Mouse (Mus musculus) embryonic facial prominence, embryonic 14.5 days (tissue): ENCODE measurements around the gene Bclaf3. TPM values are rescaled to one million over a fixed set of nuclear protein-coding genes. Genes with fewer than 3 reads are reported as not detected.
A peak's percentile ranks its signal among the peaks of the same experiment; 100 is the strongest.

Experiments
- ATAC-seq: fragments of 200-750 bp; cut with Nextera tagmentation; 2 replicates; pipeline ENCODE4 v1.8.0; 2017; ENCODE audit warnings: low read depth, moderate number of reproducible peaks, moderate TSS enrichment
- DNase-seq: peaks from one replicate; pipeline ENCODE4 v3.0.0-alpha.2; 2015; ENCODE audit warnings: low spot score
- H3K27ac ChIP-seq: fragments of 300-500 bp; sonication (generic); replicated peaks from 2 replicates; pipeline ENCODE4 v1.5.1; 2014; ENCODE audit warnings: low read depth, mild to moderate bottlenecking, low read length, moderate library complexity
- H3K27me3 ChIP-seq: fragments of 300-500 bp; sonication (generic); replicated peaks from 2 replicates; pipeline ENCODE4 v1.6.1; 2014; ENCODE audit warnings: low read length; ENCODE audit not compliant: control insufficient read depth, insufficient read depth
- H3K36me3 ChIP-seq: fragments of 300-500 bp; sonication (generic); 2 replicates; pipeline ENCODE4 v1.6.1; 2014; ENCODE audit warnings: low read length, mixed read lengths; ENCODE audit not compliant: control insufficient read depth, insufficient read depth
- H3K4me1 ChIP-seq: fragments of 300-500 bp; sonication (generic); 2 replicates; pipeline ENCODE4 v1.6.1; 2014; ENCODE audit warnings: antibody characterized with exemption, low read length; ENCODE audit not compliant: control insufficient read depth, insufficient read depth
- H3K4me2 ChIP-seq: fragments of 300-500 bp; sonication (generic); 2 replicates; pipeline ENCODE4 v1.6.1; 2014; ENCODE audit warnings: low read depth, mild to moderate bottlenecking, low read length, moderate library complexity, mixed read lengths
- H3K4me3 ChIP-seq: fragments of 300-500 bp; sonication (generic); 2 replicates; pipeline ENCODE4 v1.5.1; 2014; ENCODE audit warnings: low read depth, mild to moderate bottlenecking, low read length
- H3K9ac ChIP-seq: fragments of 300-500 bp; sonication (generic); 2 replicates; pipeline ENCODE4 v1.6.1; 2014; ENCODE audit warnings: low read depth, mild to moderate bottlenecking, low read length, moderate library complexity, mixed read lengths
- H3K9me3 ChIP-seq: fragments of 300-500 bp; sonication (generic); 2 replicates; pipeline ENCODE4 v1.6.1; 2016; ENCODE audit warnings: low read length; ENCODE audit not compliant: control insufficient read depth
- WGBS: fragments of 180-500 bp; shearing (Covaris S2); extraction: QIAGEN DNeasy Blood & Tissue Kit; methylation state at CpG from one replicate; pipeline ENCODE4 v1.1.7; 2014; 5-methylcytosine and 5-hydroxymethylcytosine counted together
- polyA plus RNA-seq: library from polyadenylated mRNA; unstranded; fragments of >200 nt; fragmentation: Nextera tagmentation; extraction: Ambion mirVana; gene quantifications from 2 replicates; pipeline ENCODE4 v1.2.1, GENCODE M21; 2014

Bclaf3 gene
- polyA plus RNA-seq, 1 experiment from 2014 or later, result 16.2 TPM

- no peak for DNase-seq
- Histone ChIP-seq H3K27ac (no peak overlapping the region), H3K4me3 (no peak overlapping the region), H3K9ac (no peak overlapping the region), H3K9me3 (no peaks in the 10 kb centered on the region), H3K36me3 (no peaks in the 10 kb centered on the region), H3K4me1 (no peaks in the 10 kb centered on the region), H3K27me3 (no peaks in the 10 kb centered on the region), H3K4me2 (no peak overlapping the region)
- WGBS, result 54% methylated on average over 1 of the region's 1 CpGs
- ATAC-seq, result no peak
Observed at GRCm38 (mm10) chrX:159597502-159597901, 71.0 kb downstream of the Bclaf3 start.

- ATAC-seq (no peak), DNase-seq (no peak)
- Histone ChIP-seq H3K4me3 (no peak overlapping the region), H3K36me3 (no peaks in the 10 kb centered on the region), H3K4me2 (no peak overlapping the region), H3K9ac (no peak overlapping the region), H3K27ac (no peak overlapping the region), H3K4me1 (no peaks in the 10 kb centered on the region), H3K9me3 (no peaks in the 10 kb centered on the region), H3K27me3 (no peaks in the 10 kb centered on the region)
- WGBS, result 83% methylated on average over 2 of the region's 2 CpGs
Observed at GRCm38 (mm10) chrX:159604832-159605231, 78.3 kb downstream of the Bclaf3 start.

GRCm38 (mm10) chrX:159606936-159607335, 80.4 kb downstream of the Bclaf3 start:
- H3K9ac ChIP-seq, result no peak overlapping the region
- no peak overlapping the region for H3K4me2 ChIP-seq
- DNase-seq, result no peak
- 47% methylated on average over 6 of the region's 6 CpGs for WGBS
- no peak for ATAC-seq
- no peak overlapping the region for H3K27ac ChIP-seq
- H3K4me3 ChIP-seq, result no peak overlapping the region
- H3K27me3 ChIP-seq, result no peaks in the 10 kb centered on the region
- no peaks in the 10 kb centered on the region for H3K9me3 ChIP-seq
- no peaks in the 10 kb centered on the region for H3K36me3 ChIP-seq
- no peaks in the 10 kb centered on the region for H3K4me1 ChIP-seq

- DNase-seq (peak; percentile 62), ATAC-seq (peak; percentile 35; the same call in 1 of the 2 replicates)
- WGBS, result 22% methylated on average over 12 of the region's 12 CpGs
- Histone ChIP-seq H3K36me3 (no peaks in the 10 kb centered on the region), H3K9me3 (no peaks in the 10 kb centered on the region), H3K4me1 (0 out of 2 replicates have a peak, but pooled peaks cover 6% of the 10 kb centered on the region), H3K9ac (peak overlapping the region; percentile 74; the same call in 1 of the 2 replicates), H3K4me2 (peak overlapping the region; percentile 65), H3K27ac (no peak overlapping the region), H3K4me3 (peak overlapping the region; percentile 58), H3K27me3 (0 out of 2 replicates have a peak, but pooled peaks cover 7% of the 10 kb centered on the region)
Observed at GRCm38 (mm10) chrX:159626208-159626906, 99.9 kb downstream of the Bclaf3 start.

- peak; percentile 73 for DNase-seq
- Histone ChIP-seq H3K4me1 (0 out of 2 replicates have a peak, but pooled peaks cover 6% of the 10 kb centered on the region), H3K36me3 (no peaks in the 10 kb centered on the region), H3K27me3 (0 out of 2 replicates have a peak, but pooled peaks cover 7% of the 10 kb centered on the region), H3K4me3 (peak within 1 kb of the TSS; percentile 58), H3K4me2 (peak within 1 kb of the TSS; percentile 65), H3K9ac (peak within 1 kb of the TSS; percentile 74), H3K9me3 (no peaks in the 10 kb centered on the region), H3K27ac (no peak within 1 kb of the TSS; the same call in 1 of the 2 replicates)
- 21% methylated on average over 46 of the region's 60 CpGs for WGBS
- ATAC-seq, result peak; percentile 90
Observed at GRCm38 (mm10) chrX:159626907-159627587, 100.6 kb downstream of the Bclaf3 start, which contains the start of gene Sh3kbp1. TSS of gene Sh3kbp1 (plus strand) at chrX:159627272.

GRCm38 (mm10) chrX:159627588-159628566, 101.4 kb downstream of the Bclaf3 start:
- Histone ChIP-seq H3K4me1 (0 out of 2 replicates have a peak, but pooled peaks cover 6% of the 10 kb centered on the region), H3K9ac (peak overlapping the region; percentile 74), H3K4me3 (peak overlapping the region; percentile 58), H3K36me3 (no peaks in the 10 kb centered on the region), H3K9me3 (no peaks in the 10 kb centered on the region), H3K27ac (no peak overlapping the region; the same call in 1 of the 2 replicates), H3K27me3 (0 out of 2 replicates have a peak, but pooled peaks cover 7% of the 10 kb centered on the region), H3K4me2 (peak overlapping the region; percentile 65)
- DNase-seq (peak; percentile 12), ATAC-seq (peak; percentile 72)
- 18% methylated on average over 30 of the region's 56 CpGs for WGBS

GRCm38 (mm10) chrX:159628629-159629028, 102.1 kb downstream of the Bclaf3 start:
- peak overlapping the region; percentile 58 for H3K4me3 ChIP-seq
- H3K9me3 ChIP-seq, result no peaks in the 10 kb centered on the region
- no peak overlapping the region for H3K9ac ChIP-seq
- H3K27ac ChIP-seq, result no peak overlapping the region
- no peak for DNase-seq
- H3K4me1 ChIP-seq, result 0 out of 2 replicates have a peak, but pooled peaks cover 6% of the 10 kb centered on the region
- H3K4me2 ChIP-seq, result peak overlapping the region; percentile 65
- 55% methylated on average over 4 of the region's 4 CpGs for WGBS
- no peaks in the 10 kb centered on the region for H3K36me3 ChIP-seq
- no peak for ATAC-seq
- 0 out of 2 replicates have a peak, but pooled peaks cover 7% of the 10 kb centered on the region for H3K27me3 ChIP-seq

GRCm38 (mm10) chrX:159629203-159629602, 102.7 kb downstream of the Bclaf3 start:
- 40% methylated on average over 2 of the region's 2 CpGs for WGBS
- Histone ChIP-seq H3K4me3 (no peak overlapping the region), H3K27ac (no peak overlapping the region), H3K9me3 (no peaks in the 10 kb centered on the region), H3K9ac (no peak overlapping the region), H3K36me3 (no peaks in the 10 kb centered on the region), H3K4me1 (0 out of 2 replicates have a peak, but pooled peaks cover 6% of the 10 kb centered on the region), H3K4me2 (peak overlapping the region; percentile 65; the same call in 1 of the 2 replicates), H3K27me3 (0 out of 2 replicates have a peak, but pooled peaks cover 7% of the 10 kb centered on the region)
- ATAC-seq (no peak), DNase-seq (no peak)
